Mouse (Mus musculus) megakaryocyte-erythroid progenitor cell, adult 5 weeks (primary cell): ENCODE results near the gene Cald1. TPM values are rescaled to one million over a fixed set of nuclear protein-coding genes. Genes with fewer than 3 reads are reported as not detected.

Experiments
- polyA plus RNA-seq: library from polyadenylated mRNA; stranded (reverse); fragments of >175 nt; gene quantifications from 2 replicates; pipeline ENCODE4 v1.2.3, GENCODE M21; 2012

Cald1 gene
- 0.23 and 0.33 TPM in 2 replicates for polyA plus RNA-seq

GRCm38 (mm10) chr6:34598121-34599065 lies at the start of gene Cald1:
Gene Cald1 (plus strand): TSS chr6:34598500.

GRCm38 (mm10) chr6:34780231-34780942 lies 182.1 kb downstream of the Cald1 start, which contains the start of gene Agbl3:
Gene Agbl3 (plus strand): TSS chr6:34780432.

Other genes starting within 250 kb of the Cald1 start
- not detected in 2 replicates for gene Akr1b8, start 244.4 kb upstream of the Cald1 start, polyA plus RNA-seq
- 3.5 and 3.6 TPM in 2 replicates for gene Akr1b10, start 214.3 kb upstream of the Cald1 start, polyA plus RNA-seq
- not detected in 2 replicates for gene Akr1b7, start 186.2 kb upstream of the Cald1 start, polyA plus RNA-seq
- 2.2 and 3.8 TPM in 2 replicates for gene Bpgm, start 122.3 kb upstream of the Cald1 start, polyA plus RNA-seq
- 1.2 and 1.5 TPM in 2 replicates for gene Agbl3, start 181.9 kb downstream of the Cald1 start, polyA plus RNA-seq